Mouse (Mus musculus) forebrain, embryonic 10.5 days (tissue): ENCODE results near the gene Phactr3. TPM values are rescaled to one million over a fixed set of nuclear protein-coding genes. Genes with fewer than 3 reads are reported as not detected.
A peak's percentile ranks its signal among the peaks of the same experiment; 100 is the strongest.

Experiments used
- DNase-seq: peaks from one replicate; pipeline ENCODE4 v3.0.0-alpha.2; 2017; ENCODE audit warnings: low spot score; ENCODE audit errors: extremely low spot score
- H3K27ac ChIP-seq: fragments of 300-500 bp; sonication (generic); 2 replicates; pipeline ENCODE4 v1.5.1; 2016; ENCODE audit warnings: mild to moderate bottlenecking
- H3K27me3 ChIP-seq: fragments of 300-500 bp; sonication (generic); 2 replicates; pipeline ENCODE4 v1.6.1; 2016; ENCODE audit warnings: mild to moderate bottlenecking; ENCODE audit not compliant: poor library complexity, severe bottlenecking
- H3K36me3 ChIP-seq: fragments of 300-500 bp; sonication (generic); replicated peaks from 2 replicates; pipeline ENCODE4 v1.6.1; 2016; ENCODE audit warnings: mild to moderate bottlenecking, moderate library complexity
- H3K4me1 ChIP-seq: fragments of 300-500 bp; sonication (generic); 2 replicates; pipeline ENCODE4 v1.6.1; 2016
- H3K4me3 ChIP-seq: fragments of 300-500 bp; sonication (generic); 2 replicates; pipeline ENCODE4 v1.5.1; 2016; ENCODE audit warnings: mild to moderate bottlenecking, moderate library complexity
- H3K9me3 ChIP-seq: fragments of 300-500 bp; sonication (generic); 2 replicates; pipeline ENCODE4 v1.6.1; 2016; ENCODE audit warnings: mild to moderate bottlenecking, moderate library complexity
- WGBS: fragments of 180-500 bp; shearing (Covaris S2); methylation state at CpG from one replicate; pipeline ENCODE4 v1.1.7; 2016; 5-methylcytosine and 5-hydroxymethylcytosine counted together
- polyA plus RNA-seq: library from polyadenylated mRNA; unstranded; fragments of >200 nt; fragmentation: Nextera tagmentation; extraction: Ambion mirVana; gene quantifications from 2 replicates; pipeline ENCODE4 v1.2.1, GENCODE M21; 2016

Gene Phactr3
- polyA plus RNA-seq, 1 experiment from 2014 or later = 4.9 TPM

DNA sequence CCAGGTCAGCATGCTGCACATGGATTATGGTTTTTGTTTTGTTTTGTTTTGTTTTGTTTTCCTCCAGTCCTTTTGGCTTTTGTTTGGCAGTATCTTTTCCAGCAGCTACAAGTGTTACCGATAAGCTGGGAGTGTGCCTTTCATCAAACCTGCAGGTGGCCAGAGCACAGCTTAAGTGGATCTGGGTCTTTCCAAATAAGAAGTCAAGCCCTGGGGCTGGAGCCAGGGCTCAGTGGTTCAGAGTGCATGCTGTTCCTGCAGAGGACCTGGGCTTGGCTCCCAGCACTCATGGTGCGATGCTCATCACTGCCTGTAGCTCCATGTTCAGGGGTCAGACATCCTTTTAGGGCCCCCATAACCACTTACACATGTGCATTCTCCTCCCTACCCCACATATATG is 55.2 kb downstream of the Phactr3 start:
- Histone ChIP-seq H3K4me1 (peaks cover 26% of the 10 kb centered on the region), H3K27me3 (no peaks in the 10 kb centered on the region), H3K36me3 (no peaks in the 10 kb centered on the region), H3K4me3 (no peak overlapping the region), H3K27ac (no peak overlapping the region), H3K9me3 (no peaks in the 10 kb centered on the region)
- WGBS = 35% methylated on average over 2 of the region's 2 CpGs
- no peak for DNase-seq

DNA sequence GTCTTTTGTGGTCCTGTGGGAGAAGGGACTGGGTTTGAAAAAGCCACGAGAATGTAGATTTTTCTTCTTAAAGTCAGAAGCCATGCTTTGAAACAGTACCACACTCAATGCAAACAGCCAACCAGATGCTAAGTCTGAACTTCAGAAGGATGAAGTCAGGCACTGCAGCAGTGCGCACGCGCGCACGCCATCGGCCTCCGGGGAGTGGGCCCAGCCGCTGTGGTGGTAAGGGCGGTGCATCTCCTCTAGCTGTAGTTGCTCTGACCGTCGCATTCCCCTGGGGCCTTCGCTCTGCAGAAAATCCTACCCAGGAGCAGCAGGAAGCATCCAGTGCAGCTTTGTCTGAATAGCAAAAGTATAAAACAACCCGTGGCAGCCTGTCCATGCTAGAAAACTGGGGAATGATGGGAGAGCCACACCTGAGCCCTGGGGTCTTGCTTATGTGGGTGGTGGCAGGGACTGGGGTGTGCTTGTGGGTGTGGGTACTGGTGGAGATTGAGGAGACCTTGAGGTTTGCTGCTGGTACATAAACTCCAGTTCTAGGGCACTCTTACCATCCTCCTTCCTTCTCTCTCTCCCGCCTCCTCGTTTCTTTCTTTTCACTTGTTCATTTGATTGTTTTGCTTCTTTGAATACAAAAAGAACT is 56.6 kb downstream of the Phactr3 start:
- H3K36me3 ChIP-seq = no peaks in the 10 kb centered on the region
- H3K27me3 ChIP-seq = no peaks in the 10 kb centered on the region
- H3K4me1 ChIP-seq = peaks cover 13% of the 10 kb centered on the region
- H3K4me3 ChIP-seq = peak overlapping the region; percentile 27; the same call in 1 of the 2 replicates
- peak overlapping the region; percentile 67 for H3K27ac ChIP-seq
- peak; percentile 50 for DNase-seq
- no peaks in the 10 kb centered on the region for H3K9me3 ChIP-seq
- 29% methylated on average over 16 of the region's 16 CpGs for WGBS

DNA sequence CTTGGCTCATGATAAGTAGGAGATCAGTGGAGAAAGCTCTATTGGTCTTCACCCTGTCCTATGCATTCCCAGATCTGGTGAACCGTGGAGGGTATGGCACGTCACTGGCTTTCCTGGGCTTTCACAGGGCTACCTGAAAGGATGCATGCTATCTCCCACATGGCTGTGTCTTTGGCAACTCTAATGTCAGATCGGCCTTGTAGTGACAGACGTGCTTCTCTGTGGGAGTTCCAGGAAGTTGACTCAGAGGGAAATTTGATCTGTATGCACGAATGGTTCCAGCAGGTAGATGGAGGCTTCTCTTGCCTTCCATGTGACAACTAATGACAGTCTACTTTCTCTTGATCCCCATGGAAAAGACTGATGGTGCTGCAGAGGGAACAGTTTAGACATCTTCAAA is 65.5 kb downstream of the Phactr3 start:
- Histone ChIP-seq H3K9me3 (peaks cover 7% of the 10 kb centered on the region; the same call in 1 of the 2 replicates), H3K4me1 (peaks cover 15% of the 10 kb centered on the region), H3K36me3 (no peaks in the 10 kb centered on the region), H3K27me3 (no peaks in the 10 kb centered on the region), H3K27ac (no peak overlapping the region), H3K4me3 (no peak overlapping the region)
- no peak for DNase-seq
- 77% methylated on average over 5 of the region's 5 CpGs for WGBS

DNA sequence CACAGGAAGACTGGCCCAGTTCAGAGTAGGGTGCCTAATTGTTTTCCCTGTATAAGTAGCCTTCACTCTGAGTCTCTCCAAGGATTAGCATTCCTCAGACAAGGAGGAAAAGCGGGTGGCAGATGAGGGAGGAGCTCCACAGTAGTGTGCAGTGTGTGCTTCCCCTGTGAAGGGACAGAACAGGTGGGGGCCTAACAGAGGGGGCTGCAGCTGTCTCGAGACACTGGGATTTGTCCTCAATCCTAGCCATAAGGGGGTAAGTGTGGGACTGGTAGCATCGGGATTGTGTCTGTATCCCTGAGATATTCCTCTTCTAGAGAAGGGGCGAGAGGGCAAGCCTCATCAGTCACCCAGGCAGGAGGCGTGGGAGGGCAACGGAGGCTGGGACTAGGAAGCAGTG is 66.1 kb downstream of the Phactr3 start:
- H3K36me3 ChIP-seq = no peaks in the 10 kb centered on the region
- DNase-seq = no peak
- H3K27ac ChIP-seq = no peak overlapping the region
- H3K4me3 ChIP-seq = no peak overlapping the region
- H3K9me3 ChIP-seq = peaks cover 7% of the 10 kb centered on the region; the same call in 1 of the 2 replicates
- H3K4me1 ChIP-seq = peaks cover 15% of the 10 kb centered on the region
- H3K27me3 ChIP-seq = no peaks in the 10 kb centered on the region
- 61% methylated on average over 6 of the region's 6 CpGs for WGBS

DNA sequence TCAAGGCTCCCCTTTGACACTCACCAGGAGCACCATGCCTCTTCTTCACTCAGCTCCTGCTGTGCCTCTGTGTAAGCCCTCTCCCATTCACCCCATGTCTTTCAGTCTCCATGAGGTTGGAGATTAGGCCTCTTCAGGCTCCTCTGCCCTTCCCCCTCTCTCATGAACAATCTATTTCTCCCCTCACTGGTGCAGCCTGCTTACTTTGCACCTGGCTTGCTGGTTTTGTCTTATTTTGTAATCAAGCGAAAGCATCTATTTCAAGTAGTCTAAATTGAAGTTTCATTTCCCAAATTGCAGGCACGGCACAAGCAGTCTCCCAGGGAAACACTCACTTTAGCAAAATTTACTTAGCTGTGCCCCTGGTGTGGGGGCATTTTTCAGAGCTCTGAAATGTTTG is 70.2 kb downstream of the Phactr3 start:
- Histone ChIP-seq H3K27ac (no peak overlapping the region), H3K4me3 (no peak overlapping the region), H3K36me3 (no peaks in the 10 kb centered on the region), H3K27me3 (no peaks in the 10 kb centered on the region), H3K4me1 (peaks cover 29% of the 10 kb centered on the region), H3K9me3 (peaks cover 7% of the 10 kb centered on the region; the same call in 1 of the 2 replicates)
- WGBS = 49% methylated on average over 2 of the region's 2 CpGs
- no peak for DNase-seq

DNA sequence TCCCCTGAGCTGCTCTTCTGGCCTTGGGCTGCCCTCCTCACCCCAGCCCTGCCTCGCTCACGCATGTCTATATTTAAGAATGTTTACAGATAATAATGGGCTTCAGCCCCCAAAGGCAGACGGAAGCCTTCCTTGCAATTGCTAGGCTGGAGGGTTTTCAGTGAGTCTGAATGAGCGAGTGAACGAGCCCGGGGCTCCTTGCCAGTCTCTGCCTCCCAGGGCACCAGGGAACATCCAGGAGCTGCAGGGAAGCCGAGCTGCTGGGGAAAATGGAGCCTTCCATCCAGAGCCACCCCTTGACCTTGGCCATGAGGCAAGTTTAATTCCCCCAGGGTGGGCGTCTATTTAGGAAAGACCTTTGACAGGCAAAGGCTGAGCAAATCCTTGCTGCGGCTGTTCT is 74.1 kb downstream of the Phactr3 start:
- no peak for DNase-seq
- Histone ChIP-seq H3K27me3 (no peaks in the 10 kb centered on the region), H3K9me3 (no peaks in the 10 kb centered on the region), H3K36me3 (no peaks in the 10 kb centered on the region), H3K4me1 (peaks cover 26% of the 10 kb centered on the region), H3K4me3 (no peak overlapping the region), H3K27ac (no peak overlapping the region)
- WGBS = 70% methylated on average over 9 of the region's 9 CpGs

DNA sequence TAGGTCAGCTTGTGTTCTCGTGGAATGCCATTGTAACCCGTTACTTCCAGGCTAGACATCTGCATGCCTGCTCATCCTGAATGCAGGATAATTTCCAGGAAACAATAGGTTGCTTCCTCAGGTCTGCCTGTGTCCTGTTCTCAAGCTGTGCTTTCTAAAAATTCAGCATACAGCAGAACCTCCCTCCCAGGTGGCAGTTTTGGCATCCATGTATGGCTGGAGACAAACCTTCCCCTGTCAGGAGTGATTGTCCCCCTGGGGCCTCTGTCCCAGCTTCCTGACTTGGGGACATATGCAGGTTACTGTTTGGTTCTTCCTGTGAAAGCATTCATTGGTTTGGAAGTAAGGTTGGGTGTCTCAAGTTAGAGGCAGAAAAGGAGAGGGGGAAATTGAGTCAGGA is 74.7 kb downstream of the Phactr3 start:
- Histone ChIP-seq H3K27ac (no peak overlapping the region), H3K4me1 (peaks cover 26% of the 10 kb centered on the region), H3K27me3 (no peaks in the 10 kb centered on the region), H3K4me3 (no peak overlapping the region), H3K9me3 (no peaks in the 10 kb centered on the region), H3K36me3 (no peaks in the 10 kb centered on the region)
- DNase-seq = no peak
- WGBS = 56% methylated on average over 2 of the region's 2 CpGs

DNA sequence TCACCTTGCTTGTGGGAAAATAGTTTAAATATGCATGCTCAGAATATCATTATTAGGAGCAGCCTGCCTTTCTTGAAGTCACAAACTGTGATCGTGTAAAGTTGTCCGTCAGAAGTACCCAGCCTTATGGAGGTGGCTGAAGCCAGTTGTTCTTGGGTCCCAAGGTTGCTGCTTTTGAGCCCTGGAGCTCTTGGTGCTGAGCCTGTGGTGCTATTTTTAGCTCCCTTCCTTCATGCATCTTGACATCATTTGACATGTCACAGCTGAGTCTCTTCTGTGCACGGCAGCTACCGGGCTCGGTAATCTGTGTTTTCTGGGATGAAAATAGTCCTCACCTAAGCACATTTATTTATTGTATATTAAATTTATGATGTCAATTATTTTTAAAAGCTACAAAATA is 76.1 kb downstream of the Phactr3 start:
- no peak for DNase-seq
- H3K27ac ChIP-seq = no peak overlapping the region
- no peaks in the 10 kb centered on the region for H3K9me3 ChIP-seq
- no peaks in the 10 kb centered on the region for H3K36me3 ChIP-seq
- no peak overlapping the region for H3K4me3 ChIP-seq
- peaks cover 20% of the 10 kb centered on the region for H3K4me1 ChIP-seq
- WGBS = 88% methylated on average over 5 of the region's 5 CpGs
- H3K27me3 ChIP-seq = no peaks in the 10 kb centered on the region

DNA sequence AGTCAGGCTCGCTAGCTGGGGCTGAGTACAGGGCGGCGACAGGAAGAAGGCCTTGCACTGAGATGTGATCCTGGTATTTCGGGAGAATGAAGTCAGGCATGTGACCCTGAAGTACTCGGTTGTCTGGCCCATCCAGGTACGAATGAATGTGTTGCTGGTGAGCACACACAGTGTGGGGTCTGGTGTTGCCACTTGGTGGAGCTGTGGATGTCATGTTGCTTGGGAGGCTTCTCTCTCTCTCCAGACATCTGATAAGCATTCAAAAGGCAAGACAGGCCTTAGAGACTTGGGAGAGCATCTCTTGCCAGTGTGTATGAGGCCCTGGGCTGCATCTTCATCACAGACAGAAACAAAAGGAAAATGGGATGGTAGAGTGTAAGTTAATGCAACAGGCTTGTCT is 77.3 kb downstream of the Phactr3 start:
- H3K27me3 ChIP-seq = no peaks in the 10 kb centered on the region
- H3K4me1 ChIP-seq = peaks cover 20% of the 10 kb centered on the region
- WGBS = 87% methylated on average over 6 of the region's 6 CpGs
- H3K9me3 ChIP-seq = no peaks in the 10 kb centered on the region
- no peak overlapping the region for H3K27ac ChIP-seq
- no peak overlapping the region for H3K4me3 ChIP-seq
- DNase-seq = no peak
- H3K36me3 ChIP-seq = no peaks in the 10 kb centered on the region

DNA sequence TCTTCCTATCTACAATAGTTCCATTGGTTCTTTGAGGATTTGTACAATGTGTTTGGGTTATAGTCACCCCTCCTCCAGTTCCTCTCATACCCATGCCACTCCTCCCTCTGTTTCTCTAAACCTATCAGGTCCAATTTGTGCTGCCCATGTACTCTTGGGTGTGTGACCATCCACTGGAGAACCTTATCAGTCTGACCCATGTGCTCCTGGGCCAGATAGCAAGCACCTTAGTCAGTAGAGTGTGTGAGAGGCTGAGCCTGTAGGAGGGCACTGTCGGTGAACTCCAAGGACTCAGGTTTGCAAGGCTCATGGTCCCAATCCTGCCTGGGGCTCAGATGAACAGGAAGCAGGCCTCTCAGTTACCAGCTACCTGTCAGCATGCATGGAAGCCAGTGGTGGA is 78.8 kb downstream of the Phactr3 start:
- no peak overlapping the region for H3K27ac ChIP-seq
- H3K27me3 ChIP-seq = no peaks in the 10 kb centered on the region
- WGBS = 90% methylated on average over 1 of the region's 1 CpGs
- H3K4me3 ChIP-seq = no peak overlapping the region
- no peak for DNase-seq
- H3K36me3 ChIP-seq = no peaks in the 10 kb centered on the region
- peaks cover 15% of the 10 kb centered on the region for H3K4me1 ChIP-seq
- H3K9me3 ChIP-seq = no peaks in the 10 kb centered on the region

DNA sequence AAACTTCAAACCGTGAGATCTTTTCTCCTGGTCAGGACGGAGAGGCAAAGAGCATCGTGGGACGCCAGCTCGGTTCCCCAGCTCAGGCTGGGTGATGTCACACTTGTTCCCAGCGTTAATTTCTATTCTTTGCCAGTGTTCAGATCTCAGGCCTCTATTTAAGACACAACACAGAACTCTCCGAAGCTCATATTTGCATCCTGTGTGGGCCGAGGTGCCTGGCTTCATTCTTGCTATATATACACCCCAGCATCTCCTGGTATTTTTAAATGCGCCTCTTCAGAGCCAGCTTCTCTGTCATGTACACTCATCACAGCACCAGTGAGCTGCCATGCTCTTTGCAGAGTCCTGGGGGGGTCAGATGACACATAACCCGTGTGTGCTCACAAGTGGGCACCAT is 85.7 kb downstream of the Phactr3 start:
- 92% methylated on average over 10 of the region's 10 CpGs for WGBS
- Histone ChIP-seq H3K4me3 (no peak overlapping the region), H3K36me3 (no peaks in the 10 kb centered on the region), H3K4me1 (no peaks in the 10 kb centered on the region), H3K27me3 (no peaks in the 10 kb centered on the region), H3K27ac (no peak overlapping the region), H3K9me3 (no peaks in the 10 kb centered on the region)
- DNase-seq = no peak

DNA sequence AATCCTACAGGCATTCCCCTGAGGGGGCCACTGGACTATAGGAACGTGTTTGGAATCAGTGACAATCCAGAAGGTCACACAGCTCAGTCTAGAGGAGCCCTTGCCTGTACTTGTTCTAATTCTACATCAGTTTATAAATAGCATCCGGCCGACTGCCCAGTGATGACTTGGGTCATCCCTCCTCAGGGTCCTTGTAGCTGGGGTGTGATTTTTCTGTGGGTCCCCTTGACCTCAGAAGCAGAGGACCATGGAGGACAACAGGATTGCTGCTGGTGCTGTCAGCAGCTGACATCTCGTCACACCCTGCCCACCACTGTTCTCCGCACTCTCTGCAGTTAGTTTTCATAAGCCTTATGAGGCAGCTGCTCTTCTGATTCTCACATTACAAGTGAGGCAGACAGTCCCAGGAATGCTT is 89.4 kb downstream of the Phactr3 start:
- no peak for DNase-seq
- no peak overlapping the region for H3K27ac ChIP-seq
- no peak overlapping the region for H3K4me3 ChIP-seq
- no peaks in the 10 kb centered on the region for H3K27me3 ChIP-seq
- H3K36me3 ChIP-seq = no peaks in the 10 kb centered on the region
- WGBS = 77% methylated on average over 5 of the region's 5 CpGs
- no peaks in the 10 kb centered on the region for H3K4me1 ChIP-seq
- no peaks in the 10 kb centered on the region for H3K9me3 ChIP-seq

DNA sequence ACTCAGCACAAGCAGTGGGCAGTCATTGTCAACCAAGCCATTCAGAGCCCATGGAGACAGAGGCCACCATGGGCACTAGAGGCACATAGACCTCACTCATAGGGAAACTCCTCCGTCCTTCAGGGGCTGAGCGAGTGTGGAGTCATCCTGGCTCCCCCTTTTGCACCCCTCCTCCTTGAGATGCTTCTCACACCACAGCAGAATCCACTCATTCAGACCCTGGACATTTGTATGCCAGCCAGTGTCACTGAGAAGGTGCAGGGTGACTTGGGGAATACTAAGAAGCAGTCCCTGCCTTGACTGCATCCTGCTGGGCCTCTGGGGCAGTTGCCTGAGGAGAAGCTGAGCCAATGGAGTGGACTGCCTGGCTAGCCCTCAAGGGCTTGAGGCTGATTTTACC is 95.1 kb downstream of the Phactr3 start:
- H3K36me3 ChIP-seq = no peaks in the 10 kb centered on the region
- H3K27ac ChIP-seq = no peak overlapping the region
- H3K27me3 ChIP-seq = no peaks in the 10 kb centered on the region
- 88% methylated on average over 2 of the region's 2 CpGs for WGBS
- H3K4me3 ChIP-seq = no peak overlapping the region
- no peaks in the 10 kb centered on the region for H3K4me1 ChIP-seq
- no peaks in the 10 kb centered on the region for H3K9me3 ChIP-seq
- DNase-seq = no peak

DNA sequence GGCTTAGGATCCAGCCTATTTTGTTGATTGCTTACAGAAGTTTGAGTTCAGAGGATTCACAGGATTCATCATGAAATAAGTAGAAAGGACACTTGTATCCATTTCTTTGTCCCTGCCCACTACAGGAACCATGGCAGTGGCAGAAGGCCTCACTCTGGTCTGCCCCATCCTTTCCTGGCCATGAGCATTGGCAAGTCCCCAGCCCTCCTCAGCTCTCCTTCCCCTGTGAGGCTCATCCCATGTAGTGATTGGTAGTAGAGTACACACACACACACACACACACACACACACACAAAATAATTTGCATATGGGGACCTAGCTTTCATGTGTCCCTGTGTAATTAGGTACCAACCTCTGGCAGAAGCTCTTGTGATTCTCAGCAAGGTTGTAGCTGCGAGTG is 95.8 kb downstream of the Phactr3 start:
- WGBS = 96% methylated on average over 1 of the region's 1 CpGs
- no peak overlapping the region for H3K4me3 ChIP-seq
- no peaks in the 10 kb centered on the region for H3K27me3 ChIP-seq
- no peak overlapping the region for H3K27ac ChIP-seq
- H3K4me1 ChIP-seq = no peaks in the 10 kb centered on the region
- H3K36me3 ChIP-seq = no peaks in the 10 kb centered on the region
- H3K9me3 ChIP-seq = no peaks in the 10 kb centered on the region
- DNase-seq = no peak
